Mouse (Mus musculus) kidney, adult 2 months (tissue): ENCODE data around the gene Camk2g.

Experiments used
- CTCF ChIP-seq: fragments of 200-500 bp; conservative IDR thresholded peaks from 2 replicates; pipeline ENCODE4 v1.5.1; 2011; ENCODE audit warnings: low read depth, mild to moderate bottlenecking, control low read depth, low read length, moderate library complexity, mixed read lengths; ENCODE audit not compliant: insufficient read depth, insufficient read length
- POLR2A ChIP-seq: fragments of 200-500 bp; IDR thresholded peaks from one replicate; pipeline ENCODE4 v1.6.1; 2011; ENCODE audit warnings: low read depth, low read length, control low read depth

GRCm38 (mm10) chr14:20792243-20792921 lies 1.5 kb downstream of the Camk2g start:
- TF ChIP-seq POLR2A = no peak
- TF ChIP-seq CTCF = no peak
